Mouse (Mus musculus): ENCODE data around the gene Wdr45b. TPM values are rescaled to one million over a fixed set of nuclear protein-coding genes. Genes with fewer than 3 reads are reported as not detected.

The Wdr45b gene
- 63.5 and 64.8 TPM in 2 replicates for polyA plus RNA-seq (2012; rRNA removed)

DNA sequence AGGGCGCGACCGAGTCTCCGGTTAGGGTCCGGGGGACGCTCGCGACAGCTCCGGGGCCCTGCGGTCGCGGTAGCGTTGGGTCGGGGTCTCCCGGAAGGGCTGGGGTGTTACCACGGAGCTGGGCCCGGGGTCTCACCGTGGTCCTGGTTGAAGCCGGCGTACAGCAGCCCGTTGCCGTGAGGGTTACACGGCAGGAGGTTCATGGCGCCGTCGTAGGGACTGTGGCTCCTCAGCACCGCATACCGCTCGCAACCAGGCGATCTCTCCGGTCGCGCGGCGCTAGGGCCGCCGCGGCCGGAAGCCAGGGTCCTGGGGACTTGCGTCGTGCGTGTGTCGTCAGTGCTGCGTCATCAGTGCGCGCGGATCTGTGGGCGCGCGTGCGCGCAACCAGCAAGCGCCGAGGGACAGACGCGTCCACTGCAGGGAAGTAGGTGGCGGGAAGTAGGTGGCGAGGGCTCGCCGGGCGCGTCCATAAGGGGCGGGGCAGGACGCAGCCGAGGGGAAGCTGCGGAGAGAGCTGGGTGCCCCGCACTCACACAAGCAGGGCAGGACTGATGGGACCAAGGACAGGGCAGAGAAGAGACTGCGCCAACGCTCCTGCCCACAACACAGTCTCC lies at the start of gene Wdr45b:
Gene Wdr45b (minus strand): TSS at position 355 of the 617 bp plus-strand sequence.

DNA sequence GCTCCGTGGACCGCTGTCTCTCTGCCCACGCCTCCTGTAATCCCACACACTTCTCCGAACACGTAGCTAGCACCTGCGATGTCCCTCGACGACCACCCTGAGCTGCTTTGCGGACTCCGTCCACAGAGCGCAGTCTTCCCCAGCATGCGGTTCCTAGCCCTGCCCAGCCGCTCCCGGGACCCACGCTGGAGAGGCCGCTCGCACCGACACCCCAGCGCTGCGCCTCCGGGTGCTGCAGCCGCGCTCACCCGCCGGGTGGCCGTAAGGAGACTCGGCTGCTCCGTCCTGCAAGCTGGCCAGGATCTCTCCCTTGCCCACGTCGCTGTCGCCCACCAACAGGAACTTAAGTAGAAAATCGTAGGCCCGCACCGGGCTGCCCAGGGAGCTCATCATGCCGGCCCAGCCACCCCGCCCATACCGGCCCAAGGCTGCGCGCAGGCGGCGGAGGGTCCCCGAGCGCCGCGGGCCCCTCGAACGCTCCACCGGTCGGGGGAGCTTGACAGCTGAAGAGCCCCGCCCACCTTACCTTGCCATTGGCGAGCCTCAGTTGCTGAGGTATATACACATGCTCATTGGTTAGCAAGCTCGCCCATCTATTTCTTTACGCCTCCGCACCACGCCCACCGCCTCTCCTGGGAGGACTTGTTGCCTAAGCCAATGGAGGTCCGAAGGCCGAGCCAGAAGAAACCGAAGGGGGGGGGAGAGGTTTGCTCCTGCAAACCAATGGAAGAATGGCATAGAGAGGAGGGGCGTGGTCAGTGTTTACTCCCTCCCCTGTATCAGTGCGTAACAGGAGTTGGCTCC lies 33.7 kb upstream of the Wdr45b start, which contains the start of gene Rab40b:
Gene Rab40b (minus strand): TSS at position 502 of the 804 bp plus-strand sequence.

Other genes starting within 250 kb of the Wdr45b start
- 0.43 and 0.53 TPM in 2 replicates for gene Tex19.2, start 235.8 kb downstream of the Wdr45b start, polyA plus RNA-seq (2012; rRNA removed)
- gene Tex19.1, start 208.3 kb downstream of the Wdr45b start, polyA plus RNA-seq (2012; rRNA removed) = 1.9 and 2.1 TPM in 2 replicates
- gene Uts2r, start 194.2 kb downstream of the Wdr45b start, polyA plus RNA-seq (2012; rRNA removed) = 0.28 TPM in 1 of 2 replicates, not detected in the other
- gene Hexdc, start 150.0 kb downstream of the Wdr45b start, polyA plus RNA-seq (2012; rRNA removed) = 41.1 and 43.8 TPM in 2 replicates
- gene Ogfod3, start 149.7 kb downstream of the Wdr45b start, polyA plus RNA-seq (2012; rRNA removed) = 13.2 and 14.1 TPM in 2 replicates
- 27.0 and 31.8 TPM in 2 replicates for gene Cybc1, start 125.1 kb downstream of the Wdr45b start, polyA plus RNA-seq (2012; rRNA removed)
- gene Narf, start 117.2 kb downstream of the Wdr45b start, polyA plus RNA-seq (2012; rRNA removed) = 22.8 and 30.3 TPM in 2 replicates
- 91.7 and 98.5 TPM in 2 replicates for gene Foxk2, start 94.5 kb downstream of the Wdr45b start, polyA plus RNA-seq (2012; rRNA removed)
- gene Rab40b, start 33.8 kb upstream of the Wdr45b start, polyA plus RNA-seq (2012; rRNA removed) = 5.3 and 5.5 TPM in 2 replicates
- gene Fn3krp, start 67.0 kb upstream of the Wdr45b start, polyA plus RNA-seq (2012; rRNA removed) = 8.0 and 8.7 TPM in 2 replicates
- 2.0 and 3.8 TPM in 2 replicates for gene Fn3k, start 80.5 kb upstream of the Wdr45b start, polyA plus RNA-seq (2012; rRNA removed)
- 91.7 and 110 TPM in 2 replicates for gene Tbcd, start 97.5 kb upstream of the Wdr45b start, polyA plus RNA-seq (2012; rRNA removed)
- gene Zfp750, start 164.9 kb upstream of the Wdr45b start, polyA plus RNA-seq (2012; rRNA removed) = 0.97 and 1.7 TPM in 2 replicates

All from ovary, adult 2 months (tissue).